8 mouse cellular contexts compared by ENCODE assay signal in the genomic region with DNA sequence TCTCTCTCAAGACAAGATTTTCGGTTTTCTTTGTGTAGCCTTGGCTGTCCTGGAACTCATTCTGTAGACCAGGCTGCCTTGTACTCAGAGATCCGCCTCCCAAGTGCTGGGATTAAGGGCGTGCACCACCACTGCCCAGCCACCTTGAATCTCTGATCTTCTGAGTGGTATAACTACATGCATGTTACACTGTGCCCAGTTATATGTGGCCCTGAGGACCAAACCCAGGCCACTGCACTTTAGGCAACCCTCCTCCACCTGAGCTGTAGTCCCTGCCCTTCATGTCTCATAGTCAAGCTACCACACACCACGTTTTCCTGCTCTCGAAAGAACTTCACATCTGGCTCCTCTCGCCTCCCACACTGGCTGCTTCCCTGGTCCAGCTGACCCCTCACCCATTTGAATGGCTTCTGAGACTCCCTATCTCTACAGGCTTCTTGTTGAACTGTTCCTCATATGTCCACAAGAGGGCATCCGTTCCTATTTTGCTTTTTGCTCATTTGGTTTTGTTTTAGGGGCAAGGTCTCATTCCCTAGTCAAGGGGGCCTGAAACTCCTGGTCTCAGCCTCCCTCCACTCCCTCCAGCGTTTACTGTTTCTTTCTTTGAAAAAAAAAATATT. TPM values are rescaled to one million over a fixed set of nuclear protein-coding genes. Genes with fewer than 3 reads are reported as not detected.
DNase-seq lines count a peak whose midpoint lies in the region; ATAC-seq and TF ChIP-seq lines count a peak whose summit lies in the region.

No protein-coding gene starts in this region.

- H3K36me3 ChIP-seq in heart, adult 2 months (ENCODE audit: control insufficient read depth, insufficient read depth, low read length) = no peaks in the 10 kb centered on the region

- H3K9ac ChIP-seq in heart, adult 2 months (ENCODE audit: low read depth, low read length) = no peak overlapping the region

- H3K79me2 ChIP-seq in heart, adult 2 months (replicated peaks; ENCODE audit: control insufficient read depth, insufficient read depth, low read length) = no peaks in the 10 kb centered on the region

- peaks cover 1% of the 10 kb centered on the region for H3K4me1 ChIP-seq in heart, adult 2 months (ENCODE audit: control insufficient read depth, insufficient read depth, low read length)

- WGBS in heart, adult 2 months = 29% methylated on average over 8 of the region's 8 CpGs

- ATAC-seq in erythroblast, adult 5-6 weeks (replicated peaks; ENCODE audit: low FRiP score, poor library complexity, severe bottlenecking) = peak; percentile 80

- no peak for TF ChIP-seq POLR2A in heart, adult 2 months (IDR thresholded peaks at IDR 0.05; ENCODE audit: insufficient read depth, low read depth, low read length)

- peak; percentile 86 for TF ChIP-seq CTCF in heart, adult 2 months (IDR thresholded peaks at IDR 0.05)

- no peak overlapping the region for H3K27ac ChIP-seq in heart, adult 2 months

- intact Hi-C loops in heart, adult 2 months (cut with DNase I) = loop anchor here (1.0 kb wide), 1 partner anchor 58 kb away; no protein-coding TSS in a partner anchor
- intact Hi-C loops in heart, postnatal 25 days (cut with DNase I) = loop anchor here (5.0 kb wide), 1 partner anchor 177 kb away; no protein-coding TSS in a partner anchor

- H3K4me3 ChIP-seq in heart, adult 2 months = no peak overlapping the region

- no peak for TF ChIP-seq EP300 in heart, adult 2 months (IDR thresholded peaks at IDR 0.05; ENCODE audit: insufficient read depth, low read depth, low read length)

- no peak for DNase-seq in heart, adult 2 months
- no peak for DNase-seq in heart, postnatal 4 days
- DNase-seq in CD4-positive, CD25-positive, alpha-beta regulatory T cell, adult 2 months (ENCODE audit: low read depth, low spot score) = peak; percentile 73
- DNase-seq in lung, postnatal 36 days = peak; percentile 53
- no peak for DNase-seq in testis, postnatal 10 days (ENCODE audit: low spot score)
- no peak for DNase-seq in cerebellum, postnatal 25 days
- DNase-seq in heart, postnatal 25 days (ENCODE audit: low spot score) = no peak

- H3K27me3 ChIP-seq in heart, adult 2 months (ENCODE audit: control insufficient read depth, insufficient read depth, low read length) = no peaks in the 10 kb centered on the region

RNA-seq across cellular contexts. Expression of a gene that starts 11.2 kb away (rescaled TPM):
- 10 to 100 TPM; 55.5 to 56.2 TPM for total RNA-seq in heart, adult 2 months (2021)
- polyA plus RNA-seq in heart, adult 2 months (2012; rRNA removed) = 94.2 and 101 TPM in 2 replicates
- 10 to 100 TPM; 87.0 to 99.9 TPM for total RNA-seq in heart, postnatal 4 days (2021)
- total RNA-seq in erythroblast, adult 5-6 weeks (2015; ENCODE audit: low replicate concordance) = 21.5 and 22.4 TPM in 2 replicates
- total RNA-seq in erythroblast, adult 5-6 weeks (2017; ENCODE audit: low replicate concordance) = 34.3 and 69.7 TPM in 2 replicates
- 10 to 100 TPM; 54.8 to 65.5 TPM for total RNA-seq in heart, postnatal 25 days (2021)

RNA-seq across cellular contexts. Expression of a gene that starts 12.0 kb away (rescaled TPM):
- 10 to 100 TPM; 49.5 to 52.8 TPM for total RNA-seq in heart, adult 2 months (2021)
- 40.3 and 51.3 TPM in 2 replicates for polyA plus RNA-seq in heart, adult 2 months (2012; rRNA removed)
- total RNA-seq in heart, postnatal 4 days (2021) = 10 to 100 TPM; 45.0 to 49.2 TPM
- 2.5 and 4.2 TPM in 2 replicates for total RNA-seq in erythroblast, adult 5-6 weeks (2015; ENCODE audit: low replicate concordance)
- total RNA-seq in erythroblast, adult 5-6 weeks (2017; ENCODE audit: low replicate concordance) = 3.1 and 8.0 TPM in 2 replicates
- total RNA-seq in heart, postnatal 25 days (2021) = 10 to 100 TPM; 46.2 to 48.0 TPM

RNA-seq across cellular contexts. Expression of a gene that starts 23.4 kb away (rescaled TPM):
- 10 to 100 TPM; 20.9 to 26.1 TPM for total RNA-seq in heart, adult 2 months (2021)
- polyA plus RNA-seq in heart, adult 2 months (2012; rRNA removed) = 35.6 and 57.0 TPM in 2 replicates
- 10 to 100 TPM; 28.4 to 28.7 TPM for total RNA-seq in heart, postnatal 4 days (2021)
- 655 and 701 TPM in 2 replicates for total RNA-seq in erythroblast, adult 5-6 weeks (2015; ENCODE audit: low replicate concordance)
- 713 and 810 TPM in 2 replicates for total RNA-seq in erythroblast, adult 5-6 weeks (2017; ENCODE audit: low replicate concordance)
- total RNA-seq in heart, postnatal 25 days (2021) = 10 to 100 TPM; 18.5 to 22.8 TPM

RNA-seq across cellular contexts. Expression of a gene that starts 38.2 kb away (rescaled TPM):
- total RNA-seq in heart, adult 2 months (2021) = 10 to 100 TPM; 15.3 to 19.9 TPM
- polyA plus RNA-seq in heart, adult 2 months (2012; rRNA removed) = 24.5 and 26.2 TPM in 2 replicates
- 10 to 100 TPM; 23.0 to 23.4 TPM for total RNA-seq in heart, postnatal 4 days (2021)
- 4.6 and 18.8 TPM in 2 replicates for total RNA-seq in erythroblast, adult 5-6 weeks (2015; ENCODE audit: low replicate concordance)
- total RNA-seq in erythroblast, adult 5-6 weeks (2017; ENCODE audit: low replicate concordance) = 2.5 and 5.1 TPM in 2 replicates
- total RNA-seq in heart, postnatal 25 days (2021) = 10 to 100 TPM; 18.0 to 22.9 TPM

Comparison
In these comparisons a context has a peak if more than half of its experiments do, and no peak if none do; other contexts are left out.
1. DNase-seq: peak in CD4-positive, CD25-positive, alpha-beta regulatory T cell, adult 2 months (single experiment) and lung, postnatal 36 days (single experiment); none in heart, adult 2 months (0 of 2), heart, postnatal 4 days (single experiment), testis, postnatal 10 days (single experiment), cerebellum, postnatal 25 days (0 of 2) and heart, postnatal 25 days (single experiment).
2. RNA of a gene that starts 12.0 kb away (total RNA-seq): 49.5 to 52.8 TPM in heart, adult 2 months, 45.0 to 49.2 TPM in heart, postnatal 4 days and 46.2 to 48.0 TPM in heart, postnatal 25 days; 2.5 to 8.0 TPM in erythroblast, adult 5-6 weeks; every median in the first group is over 4 times any median in the second.
3. RNA of a gene that starts 23.4 kb away (total RNA-seq): 655 to 810 TPM in erythroblast, adult 5-6 weeks; 28.4 to 28.7 TPM in heart, postnatal 4 days, 20.9 to 26.1 TPM in heart, adult 2 months and 18.5 to 22.8 TPM in heart, postnatal 25 days; every median in the first group is over 10 times any median in the second.